Mouse (Mus musculus) B cell, adult 2 months (primary cell): Measurements from ENCODE around the gene Ttll5.

Source experiments
- DNase-seq, 2 experiments: peaks; one replicate each; pipeline ENCODE4 v3.0.0; 2022

Gene Ttll5

GRCm38 (mm10) chr12:85930713-85931112 is 106.3 kb downstream of the Ttll5 start:
- peak; percentile 13 to 19 for DNase-seq

GRCm38 (mm10) chr12:85933241-85933640 is 108.8 kb downstream of the Ttll5 start:
- no peak for DNase-seq

- no peak for DNase-seq
Measured at GRCm38 (mm10) chr12:85937384-85937783, 112.9 kb downstream of the Ttll5 start.

DNA sequence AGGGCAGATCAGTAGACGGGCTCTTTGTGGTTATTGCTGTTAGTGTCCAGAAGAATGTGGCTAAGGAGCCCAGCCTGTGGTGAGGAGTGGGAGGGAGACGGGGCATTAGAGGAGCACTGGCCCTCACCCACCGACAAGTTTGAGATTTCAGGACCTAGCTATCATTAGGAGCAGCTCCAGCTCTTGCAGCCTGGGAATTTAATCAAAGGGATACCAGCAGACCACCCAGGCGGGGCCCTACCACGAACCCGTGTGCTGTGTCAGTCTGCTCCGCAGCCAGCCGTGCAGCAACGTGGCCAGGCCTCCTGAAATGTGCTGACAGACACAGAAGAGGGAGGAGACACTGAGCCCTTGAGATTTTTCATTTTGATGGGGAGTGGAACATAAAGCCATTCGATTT is 119.0 kb downstream of the Ttll5 start:
- no peak for DNase-seq

DNA sequence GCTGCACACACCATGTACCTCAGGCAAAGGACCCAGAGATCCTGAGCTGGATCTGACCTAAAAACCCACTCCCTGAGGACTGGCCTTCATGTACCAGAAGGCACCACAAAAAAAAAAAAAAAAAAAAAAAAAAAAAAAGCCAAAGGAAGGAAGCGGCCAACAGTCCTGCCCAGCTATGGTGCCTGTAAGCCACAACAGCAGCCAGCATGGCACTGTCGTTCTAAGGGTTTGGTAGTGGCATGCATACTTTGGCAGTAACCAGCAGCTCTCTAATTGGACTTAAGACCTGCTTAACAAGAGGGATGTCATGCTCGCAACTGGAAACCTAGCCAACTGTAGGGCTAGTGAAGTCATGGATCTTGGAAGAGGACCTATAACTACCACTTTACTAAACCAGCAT is 120.0 kb downstream of the Ttll5 start:
- no peak for DNase-seq

DNA sequence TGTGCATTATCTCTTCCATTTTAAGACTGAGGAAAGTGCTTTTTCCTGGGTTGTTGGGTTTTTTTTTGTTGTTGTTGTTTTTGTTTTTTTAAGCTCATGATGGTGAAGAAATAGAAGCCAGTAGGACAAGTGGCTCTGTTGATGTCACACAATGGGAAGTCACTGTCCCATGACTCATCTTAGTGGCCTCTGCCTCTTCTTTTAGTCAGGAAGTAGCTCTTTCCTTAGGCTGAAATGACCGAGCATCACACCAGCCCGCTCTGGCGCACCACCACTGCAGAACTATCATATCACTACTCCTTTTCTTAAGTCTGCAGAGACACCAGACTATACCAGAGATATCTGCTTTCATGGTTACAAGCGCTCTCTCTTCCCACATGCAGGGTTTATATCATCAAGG is 122.7 kb downstream of the Ttll5 start:
- DNase-seq: no peak

GRCm38 (mm10) chr12:85949667-85950066 is 125.2 kb downstream of the Ttll5 start:
- no peak for DNase-seq

DNA sequence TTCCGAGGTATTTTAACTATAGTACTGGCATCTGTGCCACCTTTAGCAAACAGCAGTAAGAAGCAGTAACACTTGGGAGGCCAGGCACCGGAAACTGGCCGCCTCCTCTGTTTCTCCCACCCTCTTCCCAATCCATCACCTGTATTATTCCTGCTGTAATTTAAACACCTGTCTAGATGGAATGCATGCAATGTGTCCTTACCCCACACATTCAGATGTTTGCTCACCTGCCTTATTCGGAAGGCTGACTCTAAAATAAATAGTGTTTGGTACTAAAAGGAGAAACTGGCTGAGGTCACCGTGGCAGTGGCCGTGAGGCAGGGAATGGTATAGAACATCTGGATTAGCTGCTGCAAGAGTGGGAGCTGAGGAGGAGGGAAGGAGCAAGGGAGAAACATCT is 125.9 kb downstream of the Ttll5 start:
- no peak for DNase-seq

DNA sequence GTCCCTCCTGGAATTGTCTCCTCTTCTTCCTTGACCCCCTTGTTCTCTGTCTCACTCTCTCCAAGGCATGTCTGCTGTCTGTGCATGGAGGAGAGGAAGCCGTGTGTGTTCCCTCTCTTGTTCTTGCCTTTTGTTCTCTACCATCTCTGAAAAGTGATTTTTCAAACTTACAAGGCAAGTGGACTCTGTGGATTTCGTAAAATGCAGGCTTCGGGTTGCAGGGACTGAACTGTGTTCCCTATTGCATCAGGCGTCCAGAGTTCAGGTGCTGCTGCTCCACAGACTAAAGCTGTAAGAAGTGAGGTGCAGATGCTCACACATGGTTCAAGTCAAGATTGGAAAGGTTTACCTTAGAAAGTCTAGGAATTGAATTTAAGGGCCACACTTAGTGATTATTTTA is 126.6 kb downstream of the Ttll5 start:
- DNase-seq: no peak

GRCm38 (mm10) chr12:85951822-85952221 is 127.4 kb downstream of the Ttll5 start:
- peak; percentile 43 to 50 for DNase-seq

DNA sequence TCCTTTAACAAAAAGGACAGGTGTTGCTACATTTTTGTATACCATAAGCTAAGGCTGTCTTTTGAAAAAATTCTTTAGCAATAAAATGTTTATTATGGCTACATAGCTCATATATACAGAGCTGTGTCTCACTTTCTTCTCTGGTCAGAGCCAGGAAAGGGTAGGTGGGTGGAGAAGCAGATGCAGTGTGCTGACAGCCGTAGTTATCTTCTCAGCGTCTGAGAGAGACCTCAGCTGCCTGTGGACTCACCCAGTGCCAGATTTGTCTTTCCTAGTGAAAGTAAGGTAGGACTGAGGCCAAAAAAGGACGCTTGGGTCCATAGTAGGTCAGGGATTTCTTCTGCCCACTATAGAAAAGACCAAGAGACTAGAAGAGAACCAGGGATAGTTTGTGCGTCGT is 127.9 kb downstream of the Ttll5 start:
- DNase-seq: no peak

DNA sequence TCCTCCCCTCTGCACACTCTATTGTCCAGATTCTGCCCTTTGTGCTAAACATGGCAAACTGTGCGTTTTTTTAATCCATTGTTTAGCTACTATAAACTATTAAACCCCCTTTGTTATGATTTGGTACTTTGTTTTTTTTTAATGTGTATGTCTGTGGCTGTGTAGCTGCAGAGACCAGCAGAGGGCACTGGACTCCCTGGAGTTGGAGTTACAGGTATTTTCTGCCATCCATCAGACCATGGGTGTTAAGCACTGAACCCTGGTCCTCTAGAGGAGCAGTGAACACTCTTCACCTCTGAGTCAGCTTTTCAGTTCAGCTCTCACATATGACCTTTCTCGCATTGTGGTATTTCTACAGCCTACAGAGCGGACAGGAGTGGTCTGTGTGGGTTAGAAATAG is 129.7 kb downstream of the Ttll5 start:
- peak; percentile 52 to 56 for DNase-seq

GRCm38 (mm10) chr12:85955062-85955461 is 130.6 kb downstream of the Ttll5 start:
- no peak for DNase-seq

- DNase-seq: peak; percentile 37 to 43
Measured at GRCm38 (mm10) chr12:85955690-85956089, 131.2 kb downstream of the Ttll5 start.

GRCm38 (mm10) chr12:85956251-85956650 is 131.8 kb downstream of the Ttll5 start:
- DNase-seq: no peak

DNA sequence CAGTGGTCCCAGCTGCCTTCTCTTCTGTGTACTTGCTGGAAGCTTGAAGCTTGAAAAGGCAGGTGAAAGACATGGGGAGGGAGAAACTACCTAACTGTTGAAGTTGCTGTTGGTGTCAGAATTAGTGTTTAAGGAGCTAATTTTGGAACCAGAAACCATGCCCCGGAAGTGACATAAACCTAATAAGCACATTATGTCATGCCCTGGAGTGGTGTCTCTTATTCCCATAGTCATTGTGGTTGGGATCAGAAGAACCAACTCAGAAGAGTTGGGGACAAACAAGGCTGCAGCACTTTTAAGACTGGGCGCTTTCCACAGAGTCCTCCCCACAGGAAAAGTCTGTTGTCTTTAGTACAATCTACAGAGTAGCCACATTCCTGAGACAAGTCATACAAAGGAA is 134.0 kb downstream of the Ttll5 start:
- DNase-seq: no peak

DNA sequence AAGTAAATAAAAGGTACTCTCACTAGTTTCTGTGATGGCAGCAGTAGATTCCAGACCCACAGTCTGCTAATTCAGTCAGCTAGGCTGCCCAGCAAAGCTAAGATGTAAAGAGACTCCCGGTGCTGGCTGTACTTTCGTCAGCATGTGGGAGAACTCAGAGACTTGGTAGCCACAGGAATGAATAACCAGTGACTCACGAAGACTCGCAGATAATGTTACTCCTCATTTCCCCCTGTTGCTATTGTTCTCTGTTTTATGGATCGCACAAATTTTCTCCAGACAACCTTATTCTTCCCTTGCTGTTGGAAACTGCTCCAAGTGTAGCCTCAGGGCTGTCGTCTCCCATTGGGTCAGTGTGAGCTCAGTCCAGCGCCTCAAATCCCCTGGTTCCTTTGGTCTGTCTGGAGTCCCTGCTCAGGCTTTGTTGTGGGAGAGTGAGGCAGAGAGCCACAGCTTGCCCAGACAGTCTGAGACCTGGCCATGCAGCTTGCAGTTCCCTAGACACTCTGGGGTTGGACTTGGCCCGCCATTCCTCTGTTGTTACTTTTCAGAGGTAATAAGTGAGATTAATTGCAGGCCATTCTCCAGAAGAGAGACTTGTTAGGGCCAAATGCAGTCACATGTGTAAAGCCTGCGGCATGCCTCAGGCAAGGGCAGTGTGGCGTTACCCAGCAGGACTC is 135.5 kb downstream of the Ttll5 start:
- no peak for DNase-seq

DNA sequence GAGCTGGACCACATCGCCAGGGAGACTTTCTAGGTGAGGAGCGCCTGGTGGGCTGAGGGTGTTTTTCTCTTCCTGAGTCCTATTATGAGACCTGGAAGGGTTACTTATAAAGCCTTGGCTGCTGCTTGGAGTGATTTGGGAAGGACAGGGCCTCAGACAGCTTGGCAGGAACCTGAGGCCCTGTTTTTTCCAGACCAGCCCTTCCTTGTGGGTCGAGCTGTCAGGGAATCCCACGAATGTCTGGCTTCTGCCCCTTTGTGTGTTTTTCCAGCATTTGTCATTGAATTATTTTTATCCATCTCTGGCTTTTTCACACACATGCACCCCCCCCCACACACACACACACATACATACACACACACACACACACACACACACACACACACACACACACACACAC is 136.2 kb downstream of the Ttll5 start:
- no peak for DNase-seq

- no peak for DNase-seq
Measured at GRCm38 (mm10) chr12:85963160-85963559, 138.7 kb downstream of the Ttll5 start.

GRCm38 (mm10) chr12:85963699-85964098 is 139.2 kb downstream of the Ttll5 start:
- DNase-seq: peak; percentile 81 to 83

GRCm38 (mm10) chr12:85964436-85964835 is 140.0 kb downstream of the Ttll5 start:
- DNase-seq: peak; percentile 66 to 70

- DNase-seq: peak; percentile 51
Measured at GRCm38 (mm10) chr12:85967812-85968211, 143.4 kb downstream of the Ttll5 start.

DNA sequence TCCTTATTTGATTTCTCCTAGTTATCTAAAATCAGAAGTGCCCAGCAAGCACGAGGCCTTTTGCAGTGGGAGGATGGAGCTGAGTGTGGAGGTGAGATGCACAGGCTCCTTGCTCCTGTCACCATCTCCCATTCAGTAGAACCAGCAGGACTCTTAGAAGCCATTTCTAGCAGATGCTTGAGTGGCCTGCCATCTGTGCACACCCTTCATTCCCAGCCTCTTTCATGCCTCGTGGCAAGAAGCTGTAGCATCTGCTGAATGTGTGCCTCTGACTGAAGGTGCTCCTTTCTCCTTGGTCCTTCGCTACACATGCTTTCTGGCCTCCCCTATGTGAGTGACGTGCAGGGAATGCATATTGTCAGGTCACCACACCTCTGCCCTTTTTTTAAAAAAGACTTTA is 143.9 kb downstream of the Ttll5 start:
- DNase-seq: no peak

- peak; percentile 68 to 72 for DNase-seq
Measured at GRCm38 (mm10) chr12:85969571-85969970, 145.1 kb downstream of the Ttll5 start.

DNA sequence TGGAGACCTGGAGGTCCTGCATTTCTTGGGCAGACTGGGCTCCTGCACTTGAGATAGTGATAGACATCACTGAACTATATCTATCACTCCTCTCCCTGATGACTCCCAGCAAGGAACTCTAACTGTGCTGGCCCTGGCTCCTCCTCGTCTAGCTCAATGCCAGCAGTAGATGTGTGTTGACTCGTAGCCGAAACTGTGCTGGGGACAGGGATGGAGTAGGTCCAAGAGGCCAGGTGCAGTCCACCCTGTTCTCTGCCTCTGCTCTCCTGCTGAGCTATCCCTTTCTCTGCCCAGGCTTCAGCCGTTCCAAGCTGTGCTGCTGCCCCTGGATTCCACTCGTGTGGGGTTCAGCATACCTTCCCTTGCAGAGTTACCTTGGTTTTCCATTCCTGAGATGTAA is 145.7 kb downstream of the Ttll5 start:
- no peak for DNase-seq
